Mouse (Mus musculus) right cerebral cortex, postnatal 36 days (tissue): ENCODE data around the gene Gab1.

Source experiments
- DNase-seq, 2 experiments: peaks; one replicate each; pipeline ENCODE4 v3.0.0; 2022; ENCODE audit warnings: low spot score in 2 of 2, mixed read lengths in 1 of 2

Gene Gab1

DNA sequence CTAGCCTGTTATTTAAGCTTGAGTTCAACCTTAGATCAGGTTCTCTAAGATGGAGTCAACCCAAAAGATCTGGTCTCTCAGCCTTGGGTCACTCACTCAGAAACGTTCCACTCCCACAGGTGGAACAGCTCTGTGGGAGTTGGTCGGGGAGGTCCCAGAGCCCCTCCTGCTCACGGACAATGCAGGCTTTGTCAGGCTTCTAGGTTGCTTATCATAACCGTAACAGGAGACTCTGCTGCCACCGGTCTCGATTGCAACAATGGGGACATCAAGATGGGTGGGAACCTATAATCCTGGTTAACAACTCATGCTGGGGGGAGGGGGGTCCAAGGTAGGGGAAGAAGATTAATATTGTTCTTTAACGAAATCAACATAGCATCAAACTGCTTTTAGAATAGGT is 127.9 kb downstream of the Gab1 start:
- DNase-seq: no peak

DNA sequence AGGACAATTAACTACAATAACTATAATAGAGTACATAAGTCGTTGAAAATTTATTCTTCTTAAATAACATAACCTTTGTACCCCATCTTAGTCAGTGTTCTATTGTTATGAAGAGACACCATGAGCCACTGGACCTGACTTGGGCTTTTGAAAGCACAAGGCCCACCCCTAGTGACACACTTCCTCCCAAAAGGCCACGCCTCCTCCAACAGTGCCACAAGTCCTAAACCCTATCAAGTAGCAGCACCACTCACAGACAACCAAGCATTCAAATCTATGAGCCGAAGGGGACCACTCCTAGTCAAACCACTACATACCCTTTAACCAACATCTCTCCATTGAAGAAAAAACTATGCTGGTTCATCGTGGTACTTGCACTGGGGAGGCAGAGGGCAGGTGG is 131.2 kb downstream of the Gab1 start:
- DNase-seq: no peak

DNA sequence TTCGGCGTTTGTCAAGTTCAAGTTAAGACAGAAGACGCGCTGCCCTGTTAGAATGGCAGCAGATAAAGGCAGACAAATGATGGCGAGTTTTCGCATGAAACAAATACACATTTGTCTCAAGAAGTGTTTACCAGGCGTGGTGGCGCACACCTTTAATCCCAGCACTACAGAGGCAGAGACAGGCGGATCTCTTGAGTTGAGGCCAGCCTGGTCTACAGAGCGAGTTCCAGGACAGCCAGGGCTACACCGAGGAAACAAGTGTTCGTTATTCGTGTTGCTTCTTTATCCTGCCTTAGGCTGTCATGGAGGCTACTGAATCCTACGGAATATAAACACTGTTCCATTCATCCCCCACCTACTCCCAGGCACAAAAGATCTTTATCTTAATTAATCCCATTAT is 140.4 kb downstream of the Gab1 start:
- no peak for DNase-seq

DNA sequence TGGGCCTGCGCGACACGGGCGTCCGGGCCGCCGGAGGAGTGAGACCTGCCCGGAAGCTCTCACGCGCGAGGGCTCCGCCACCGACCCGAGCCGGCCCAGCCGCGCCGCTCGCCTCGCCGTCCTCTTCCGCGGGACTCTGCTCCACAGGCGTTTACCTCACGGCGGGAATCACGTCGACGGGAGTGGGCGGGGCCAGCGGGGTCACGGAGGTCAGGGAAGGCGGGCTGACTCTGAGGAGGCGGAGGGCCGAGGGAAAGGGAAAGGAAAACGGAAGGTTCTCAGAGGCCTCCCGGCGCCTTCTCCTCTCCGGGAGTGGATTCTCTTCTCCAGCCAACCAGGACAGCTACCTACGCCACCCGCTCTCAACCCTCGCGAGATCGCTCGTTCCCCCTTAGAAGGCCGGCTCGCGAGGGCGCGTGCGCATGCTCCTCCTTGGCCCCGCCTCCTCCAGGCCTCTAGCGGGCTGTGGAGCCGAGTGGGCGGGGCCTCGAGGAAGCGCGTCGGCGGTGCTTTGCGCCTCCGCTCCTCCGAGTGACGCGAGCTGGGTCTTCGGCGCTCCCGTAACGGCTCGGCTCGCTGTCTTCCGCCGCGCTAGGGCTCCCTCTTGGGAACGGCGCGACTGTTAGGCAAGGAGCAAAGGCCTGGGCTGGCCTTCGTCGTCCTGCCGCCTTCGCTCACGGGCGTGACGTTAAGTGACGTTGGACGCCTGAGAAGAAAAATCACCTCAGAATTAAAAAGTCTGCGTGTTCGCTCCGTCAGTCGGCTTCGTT is 141.0 kb downstream of the Gab1 start, which contains the start of gene Smarca5:
Gene Smarca5, minus strand, starts transcription at position 343 of the 770 bp plus-strand sequence.
- peak; percentile 86 to 92 for DNase-seq

DNA sequence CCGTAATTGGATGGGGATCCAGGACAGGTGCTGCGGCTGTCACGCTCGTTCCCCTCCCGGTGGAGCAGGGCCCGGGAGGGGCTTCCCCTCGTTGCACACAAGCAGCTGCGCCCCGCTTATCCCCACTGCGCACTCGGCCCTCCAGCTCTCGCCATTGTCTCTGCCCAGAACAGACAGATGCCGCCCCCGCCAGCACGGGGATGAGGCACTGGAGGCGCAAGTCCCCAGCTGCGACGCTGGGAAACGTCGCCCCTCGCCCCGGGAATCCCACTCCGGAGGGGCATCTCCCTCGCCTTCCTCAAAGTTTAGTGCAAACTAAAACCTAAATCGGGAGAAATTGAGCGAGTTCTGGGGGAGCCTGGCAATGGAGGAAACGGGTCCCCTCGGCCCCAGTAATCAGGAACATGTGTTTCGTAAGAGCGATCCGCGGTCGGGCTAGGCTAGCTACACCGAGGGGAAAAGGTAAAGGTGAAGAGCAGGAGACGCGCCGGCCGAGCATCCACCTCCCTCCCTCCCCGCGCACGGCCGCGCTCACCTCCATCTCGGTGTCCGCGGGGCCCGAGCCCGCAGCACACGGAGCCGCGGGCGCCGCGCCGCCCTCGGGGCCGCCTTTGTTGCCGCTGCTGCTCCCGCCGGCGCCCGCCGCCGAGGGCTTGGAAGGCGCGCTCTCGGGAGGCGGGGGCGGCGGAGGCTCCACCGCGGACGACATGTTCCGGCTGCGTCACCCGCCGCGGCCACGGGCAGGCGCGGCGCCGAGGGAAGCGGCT is 141.7 kb downstream of the Gab1 start:
- peak; percentile 52 to 63 for DNase-seq

DNA sequence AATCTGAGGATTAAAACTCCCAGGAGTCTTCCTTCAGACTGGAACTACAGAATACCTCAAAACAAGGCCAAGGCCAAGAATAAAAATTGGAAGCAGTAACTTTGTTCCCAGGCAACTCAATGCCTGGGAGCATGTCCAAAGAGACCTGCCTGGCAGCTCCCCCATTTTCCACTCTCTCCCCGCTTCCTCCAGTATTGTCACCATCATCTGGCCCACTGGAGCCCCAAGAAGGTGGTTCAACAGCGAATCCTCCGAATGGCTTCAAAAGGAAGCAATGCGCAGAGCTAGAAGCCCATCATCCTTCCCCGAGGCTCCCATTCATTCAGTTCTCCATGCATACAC is 142.3 kb downstream of the Gab1 start:
- no peak for DNase-seq

DNA sequence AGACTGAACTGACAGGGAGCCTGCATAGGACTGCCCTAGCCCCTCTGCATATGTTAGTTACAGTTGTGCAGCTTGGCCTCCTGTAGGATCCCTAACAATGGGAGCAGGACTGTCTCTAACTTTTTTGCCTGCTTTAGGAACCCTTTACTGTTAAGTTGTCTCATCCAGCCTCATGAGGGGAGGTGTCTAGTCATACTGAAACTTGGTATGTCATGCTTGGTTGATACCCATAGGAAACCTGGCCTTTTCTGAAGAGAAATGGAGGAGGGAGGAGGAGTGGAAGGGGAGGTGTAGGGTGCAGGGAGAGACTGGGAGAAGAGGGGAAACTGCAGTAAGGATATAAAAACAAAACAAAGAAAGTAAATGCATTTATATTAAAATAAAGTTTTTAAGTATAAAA is 148.0 kb downstream of the Gab1 start:
- no peak for DNase-seq

DNA sequence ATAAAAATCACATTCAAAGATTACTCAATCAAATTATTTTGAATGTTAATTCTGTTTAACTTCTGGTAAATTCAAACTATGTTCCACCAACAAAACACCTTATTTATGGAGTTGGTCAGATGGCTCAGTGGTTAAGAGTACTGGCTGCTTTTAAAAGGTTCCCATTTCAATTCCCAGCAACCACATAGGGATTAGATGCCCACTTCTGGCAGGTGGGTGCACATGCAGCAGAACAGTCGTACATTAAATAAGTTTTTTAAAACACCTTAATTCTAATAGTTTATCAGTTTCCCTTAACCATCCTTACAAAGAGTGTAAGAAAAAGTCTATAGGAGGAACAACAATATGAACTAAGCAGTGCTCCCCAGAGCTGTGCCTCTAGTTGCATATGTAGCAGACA is 165.9 kb downstream of the Gab1 start:
- no peak for DNase-seq
